Mouse (Mus musculus): ENCODE results near the gene Pnldc1.
A peak's percentile ranks its signal among the peaks of the same experiment; 100 is the strongest.
"Not testable (repeated sequence)": the region's sequence is repeated elsewhere in the genome, so short reads cannot be mapped to it uniquely, and the experiment has no call there.

Pnldc1 gene

DNA sequence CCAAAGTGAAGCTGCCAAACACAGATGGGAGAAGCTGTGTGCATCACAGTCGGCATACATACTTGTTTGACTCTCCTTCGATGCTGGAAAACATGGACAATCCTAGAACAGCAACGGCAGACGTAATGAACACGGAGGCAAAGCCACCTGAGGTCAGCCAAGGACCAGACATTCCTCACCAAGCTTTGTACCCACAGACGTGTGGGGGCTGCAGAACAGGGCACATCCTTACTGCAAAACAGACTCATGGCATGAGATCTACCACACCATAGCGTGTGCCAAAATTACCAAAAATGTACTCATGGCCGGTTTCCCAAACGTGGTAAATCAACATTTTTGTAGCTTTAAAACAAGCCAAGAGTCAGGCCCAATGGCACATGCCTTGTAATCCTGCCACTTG lies 3.6 kb downstream of the Pnldc1 start:
- no peak for DNase-seq (ENCODE audit: low spot score)

GRCm38 (mm10) chr17:12905810-12906209 lies 4.2 kb downstream of the Pnldc1 start:
- DNase-seq (ENCODE audit: low spot score) = no peak

GRCm38 (mm10) chr17:12904349-12904748 lies 5.7 kb downstream of the Pnldc1 start:
- no peak for DNase-seq (ENCODE audit: low spot score)

GRCm38 (mm10) chr17:12903372-12904333 lies 6.4 kb downstream of the Pnldc1 start:
- peak; percentile 54 for DNase-seq (ENCODE audit: low spot score)

GRCm38 (mm10) chr17:12902291-12902690 lies 7.7 kb downstream of the Pnldc1 start:
- DNase-seq (ENCODE audit: low spot score) = no peak

DNA sequence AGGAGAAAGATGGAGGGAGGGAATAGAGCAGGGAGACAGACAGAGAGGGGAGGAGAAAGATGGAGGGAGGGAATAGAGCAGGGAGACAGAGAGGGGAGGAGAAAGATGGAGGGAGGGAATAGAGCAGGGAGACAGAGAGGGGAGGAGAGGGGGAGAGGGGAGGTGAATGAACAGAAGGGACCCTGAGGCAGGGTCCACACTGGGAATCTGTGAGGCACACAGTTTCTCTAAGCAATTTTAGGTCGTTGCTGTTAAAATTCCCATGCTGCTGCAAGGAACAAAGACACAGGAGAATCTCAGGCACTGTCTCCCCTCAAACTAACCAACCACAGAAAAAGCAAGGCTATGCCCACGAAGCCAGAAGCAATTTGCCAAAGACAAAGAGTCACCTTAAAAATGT lies 11.4 kb downstream of the Pnldc1 start:
- DNase-seq (ENCODE audit: low spot score) = not testable (repeated sequence)

GRCm38 (mm10) chr17:12897674-12898073 lies 12.4 kb downstream of the Pnldc1 start:
- DNase-seq (ENCODE audit: low spot score) = no peak

DNA sequence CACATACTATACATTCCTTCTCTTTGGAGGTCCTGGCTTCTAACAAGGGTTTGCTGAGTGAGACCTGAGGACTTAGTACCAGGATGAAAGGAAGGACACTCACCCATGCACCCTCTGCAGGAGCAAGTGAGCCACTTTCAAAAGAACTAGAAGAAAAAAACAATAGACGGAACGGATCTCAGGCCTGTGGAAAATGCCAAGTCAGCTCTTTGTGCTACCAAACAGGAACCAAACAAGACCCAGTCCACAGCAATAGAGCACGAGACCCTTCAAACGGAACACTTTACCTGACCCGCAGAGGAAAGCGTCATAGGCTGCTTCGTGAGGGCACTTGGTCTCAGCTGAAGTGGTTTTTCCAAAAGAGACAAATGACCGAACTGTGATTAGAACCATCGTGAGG lies 18.0 kb downstream of the Pnldc1 start:
- no peak for DNase-seq (ENCODE audit: low spot score)

DNA sequence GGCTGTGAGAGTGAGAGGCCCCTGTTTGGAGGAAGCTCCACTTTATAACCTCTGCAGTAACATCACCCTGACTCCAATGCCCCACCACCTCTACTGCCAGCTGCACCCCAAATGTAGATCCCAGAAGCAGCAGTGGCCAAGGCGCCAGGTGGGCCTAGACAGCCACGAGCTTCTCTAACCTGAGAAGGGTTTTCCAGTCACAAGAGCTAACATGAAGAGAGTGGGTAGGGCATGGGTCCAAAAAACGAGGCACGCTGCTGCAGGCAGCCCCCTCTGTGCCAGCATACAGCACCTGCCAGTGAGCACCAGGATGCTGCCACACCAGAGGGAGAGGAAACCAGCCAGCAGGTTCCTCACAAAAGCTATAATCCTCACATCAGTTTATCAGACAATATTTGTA lies 19.0 kb downstream of the Pnldc1 start:
- no peak for DNase-seq (ENCODE audit: low spot score)

GRCm38 (mm10) chr17:12887021-12887775 lies 22.8 kb downstream of the Pnldc1 start:
- DNase-seq (ENCODE audit: low spot score) = no peak

GRCm38 (mm10) chr17:12886620-12887019 lies 23.4 kb downstream of the Pnldc1 start:
- no peak for DNase-seq (ENCODE audit: low spot score)

DNA sequence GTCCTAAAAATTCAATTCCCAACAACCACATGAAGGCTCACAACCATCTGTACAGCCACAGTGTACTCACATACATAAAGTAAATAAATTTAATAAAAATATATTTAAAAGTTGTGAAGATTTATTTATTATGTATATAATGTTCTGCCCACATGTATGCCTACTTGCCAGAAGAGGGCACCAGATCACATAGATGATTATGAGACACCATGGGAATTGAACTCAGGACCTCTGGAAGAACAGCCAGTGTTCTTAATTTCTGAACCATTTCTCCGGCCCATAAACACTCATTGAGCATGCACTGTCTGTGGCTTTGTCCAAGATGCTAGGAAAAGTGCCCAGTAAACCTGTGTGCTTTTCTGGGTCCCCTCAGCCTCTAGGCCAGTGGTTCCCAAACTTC lies 28.8 kb downstream of the Pnldc1 start:
- no peak for DNase-seq (ENCODE audit: low spot score)

- DNase-seq (ENCODE audit: low spot score) = peak; percentile 86
Measured at GRCm38 (mm10) chr17:12880178-12880577, 29.9 kb downstream of the Pnldc1 start.

- no peak for DNase-seq (ENCODE audit: low spot score)
Measured at GRCm38 (mm10) chr17:12875734-12876133, 34.3 kb downstream of the Pnldc1 start, which contains the start of gene Mrgprh. Gene Mrgprh, plus strand, starts transcription at chr17:12876034.

- no peak for DNase-seq (ENCODE audit: low spot score)
Measured at GRCm38 (mm10) chr17:12872275-12873028, 37.6 kb downstream of the Pnldc1 start.

DNA sequence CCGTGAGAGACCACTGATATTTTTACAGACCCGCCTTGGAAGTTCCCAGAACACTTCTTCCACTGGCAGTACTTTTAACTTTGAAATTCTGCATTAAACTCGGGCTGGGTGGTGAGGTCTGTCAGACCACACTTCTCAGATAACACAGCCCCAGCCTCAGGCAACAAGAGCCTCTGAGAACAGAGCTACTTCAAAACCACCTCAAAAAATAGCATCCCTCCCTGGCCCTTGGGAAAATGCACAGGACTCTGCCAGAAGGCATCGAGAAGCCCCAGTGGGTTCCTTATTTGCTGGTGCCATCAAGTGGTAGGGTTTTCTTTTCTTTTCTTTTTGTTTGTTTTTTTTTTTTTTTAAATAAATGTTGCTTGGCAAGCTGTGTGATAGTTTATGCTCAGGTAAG lies 41.4 kb downstream of the Pnldc1 start:
- DNase-seq (ENCODE audit: low spot score) = no peak

- DNase-seq (ENCODE audit: low spot score) = no peak
Measured at GRCm38 (mm10) chr17:12868043-12868442, 42.0 kb downstream of the Pnldc1 start, which contains the start of gene Mas1. Gene Mas1, minus strand, starts transcription at chr17:12868143.

GRCm38 (mm10) chr17:12866853-12867252 lies 43.2 kb downstream of the Pnldc1 start:
- no peak for DNase-seq (ENCODE audit: low spot score)

GRCm38 (mm10) chr17:12865407-12865806 lies 44.6 kb downstream of the Pnldc1 start:
- DNase-seq (ENCODE audit: low spot score) = no peak

DNA sequence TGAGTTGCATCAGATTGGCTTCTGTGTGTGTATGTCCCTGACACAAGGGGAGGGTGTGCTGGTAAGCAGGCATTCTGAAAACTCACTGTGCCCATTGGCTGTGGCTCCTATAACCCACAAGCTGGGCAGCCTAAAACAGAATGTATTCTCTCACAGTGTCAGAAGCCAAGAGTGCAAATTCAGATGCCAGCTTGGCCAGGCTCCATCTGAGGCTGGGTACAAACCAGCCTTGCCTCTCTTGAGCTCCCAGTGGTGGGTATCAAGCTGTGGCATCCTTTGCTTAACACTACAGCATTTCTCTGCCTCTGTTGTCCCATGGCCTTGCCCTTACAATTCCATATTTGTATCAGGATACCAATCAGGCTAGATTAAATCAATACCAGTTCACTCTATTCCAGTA lies 45.9 kb downstream of the Pnldc1 start:
- DNase-seq (ENCODE audit: low spot score) = no peak

GRCm38 (mm10) chr17:12859006-12859520 lies 51.0 kb downstream of the Pnldc1 start:
- DNase-seq (ENCODE audit: low spot score) = no peak

DNA sequence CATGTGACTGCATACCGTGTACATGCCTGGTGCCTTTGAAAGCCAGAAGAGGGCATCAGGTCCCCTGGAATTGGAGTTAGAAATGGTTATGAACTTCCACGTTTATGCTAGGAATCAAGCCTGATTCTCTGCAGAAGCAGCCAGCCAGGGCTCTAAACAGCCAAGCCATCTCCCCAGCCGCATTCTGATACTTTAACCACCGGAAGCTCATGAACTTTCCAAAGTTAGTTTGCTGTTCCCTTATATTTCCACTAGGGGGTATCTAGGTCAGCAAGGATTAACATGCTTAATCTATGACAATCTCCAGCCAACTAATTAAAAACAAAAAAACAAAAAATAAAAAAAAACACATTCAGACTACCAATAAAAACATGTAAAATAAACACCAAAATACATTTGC lies 52.0 kb downstream of the Pnldc1 start:
- peak; percentile 43 for DNase-seq (ENCODE audit: low spot score)
